Mouse (Mus musculus): Measurements from ENCODE around the gene Cog3. TPM values are rescaled to one million over a fixed set of nuclear protein-coding genes. Genes with fewer than 3 reads are reported as not detected.

Cog3 gene
- total RNA-seq, 2 experiments from 2014 or later, result 21.2 to 24.5 TPM

GRCm38 (mm10) chr14:75707771-75708170 is 46.5 kb downstream of the Cog3 start:
- ATAC-seq (ENCODE audit: poor library complexity, severe bottlenecking), result no peak

GRCm38 (mm10) chr14:75706647-75707046 is 47.7 kb downstream of the Cog3 start:
- no peak for ATAC-seq (ENCODE audit: poor library complexity, severe bottlenecking)

GRCm38 (mm10) chr14:75697928-75698327 is 56.4 kb downstream of the Cog3 start:
- peak; percentile 51; the same call in 1 of the 2 replicates for ATAC-seq (ENCODE audit: poor library complexity, severe bottlenecking)

GRCm38 (mm10) chr14:75696096-75696495 is 58.2 kb downstream of the Cog3 start:
- ATAC-seq (ENCODE audit: poor library complexity, severe bottlenecking), result no peak

- ATAC-seq (ENCODE audit: poor library complexity, severe bottlenecking), result no peak
Observed at GRCm38 (mm10) chr14:75690428-75690827, 63.9 kb downstream of the Cog3 start.

GRCm38 (mm10) chr14:75676316-75676715 is 78.0 kb downstream of the Cog3 start:
- no peak for ATAC-seq (ENCODE audit: poor library complexity, severe bottlenecking)

- no peak for ATAC-seq (ENCODE audit: poor library complexity, severe bottlenecking)
Observed at GRCm38 (mm10) chr14:75669085-75669645, 85.2 kb downstream of the Cog3 start.

- no peak for ATAC-seq (ENCODE audit: poor library complexity, severe bottlenecking)
Observed at GRCm38 (mm10) chr14:75665430-75666180, 88.7 kb downstream of the Cog3 start.

- ATAC-seq (ENCODE audit: poor library complexity, severe bottlenecking), result no peak
Observed at GRCm38 (mm10) chr14:75661548-75661947, 92.8 kb downstream of the Cog3 start.

- no peak for ATAC-seq (ENCODE audit: poor library complexity, severe bottlenecking)
Observed at GRCm38 (mm10) chr14:75660936-75661335, 93.4 kb downstream of the Cog3 start.

Other genes with a start within 250 kb of the Cog3 start
- not detected in 2 replicates for gene Spert, start 161.4 kb downstream of the Cog3 start, total RNA-seq (2015)
- gene Spert, start 161.4 kb downstream of the Cog3 start, total RNA-seq (2017), result not detected in 2 replicates
- gene Erich6b, start 112.3 kb downstream of the Cog3 start, total RNA-seq (2015), result not detected in 2 replicates
- not detected in 2 replicates for gene Erich6b, start 112.3 kb downstream of the Cog3 start, total RNA-seq (2017)
- gene Slc25a30, start 32.5 kb upstream of the Cog3 start, total RNA-seq (2015), result 19.8 and 21.6 TPM in 2 replicates
- gene Slc25a30, start 32.5 kb upstream of the Cog3 start, total RNA-seq (2017), result 13.0 and 19.9 TPM in 2 replicates
- gene Tpt1, start 90.6 kb upstream of the Cog3 start, total RNA-seq (2015), result 5,508 and 5,947 TPM in 2 replicates
- 1,349 and 1,387 TPM in 2 replicates for gene Tpt1, start 90.6 kb upstream of the Cog3 start, total RNA-seq (2017)
- gene Kctd4, start 200.5 kb upstream of the Cog3 start, total RNA-seq (2015), result not detected in 2 replicates
- gene Kctd4, start 200.5 kb upstream of the Cog3 start, total RNA-seq (2017), result not detected in 2 replicates